Mouse (Mus musculus): ENCODE data around the gene Top3b.
"Not testable (repeated sequence)": the region's sequence is repeated elsewhere in the genome, so short reads cannot be mapped to it uniquely, and the experiment has no call there.

Gene Top3b

DNA sequence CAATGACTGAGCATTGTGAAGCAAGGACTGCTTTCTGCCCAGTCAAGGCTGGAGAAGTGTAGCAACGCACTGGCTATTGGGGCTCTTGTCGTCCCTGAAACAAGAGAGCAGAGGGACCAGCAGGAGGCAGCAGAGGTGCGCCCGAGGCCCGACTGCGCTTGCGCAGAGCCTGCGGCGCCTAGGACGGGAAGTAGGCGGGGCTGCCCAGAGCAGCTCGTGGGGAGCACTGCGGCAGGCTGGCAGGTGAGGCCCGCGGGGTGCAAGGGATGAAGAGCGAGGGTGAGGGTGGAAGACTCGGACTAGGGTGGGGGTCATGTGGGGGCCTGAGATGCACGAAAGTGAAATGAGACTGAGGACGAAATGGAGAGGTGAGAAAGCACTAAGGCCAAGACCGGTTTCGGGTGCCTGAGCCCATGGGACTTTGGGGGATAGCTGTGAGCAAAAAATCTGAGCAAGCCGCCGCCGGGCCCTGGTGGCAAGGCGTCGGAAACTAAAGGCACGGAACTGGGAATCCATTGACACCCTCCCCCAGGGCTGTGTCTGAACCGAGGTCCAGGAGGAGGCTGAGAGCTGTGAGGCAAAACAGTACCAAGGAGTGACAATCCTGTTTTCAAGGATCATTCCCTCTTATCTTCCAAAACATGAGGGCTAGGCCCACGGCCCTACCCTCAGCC is 26.0 kb downstream of the Top3b start, which contains the start of gene Ppm1f:
Ppm1f (plus strand) TSS at position 88 of the 674 bp plus-strand sequence.
- peak; percentile 94 for DNase-seq (ENCODE audit: extremely low spot score)

DNA sequence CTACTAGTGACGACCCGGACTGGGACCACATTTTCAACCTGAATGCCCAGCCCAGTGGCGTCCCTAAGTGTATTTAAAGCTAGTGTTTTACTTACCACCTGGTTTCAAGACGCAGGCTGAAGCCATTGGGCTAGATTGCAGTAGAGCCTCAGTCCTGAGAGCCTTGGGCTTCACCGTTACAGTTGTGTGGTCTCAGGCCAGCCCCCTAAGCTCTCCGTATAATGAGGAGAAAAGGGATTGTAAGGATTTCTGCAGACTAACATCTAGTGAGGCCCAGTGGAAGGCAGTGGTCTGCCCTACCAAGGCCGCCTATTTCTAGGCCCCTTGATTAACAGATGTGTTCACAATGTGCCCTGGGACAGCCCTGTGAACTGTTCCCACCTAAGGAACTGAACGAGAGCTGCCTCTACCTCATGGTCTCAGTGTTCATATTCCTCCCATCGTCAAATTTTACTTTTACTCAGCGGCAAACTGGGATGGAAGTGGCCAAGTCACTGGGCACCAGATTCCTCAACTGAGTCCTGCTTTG is 26.6 kb downstream of the Top3b start:
- DNase-seq (ENCODE audit: extremely low spot score): peak; percentile 8

DNA sequence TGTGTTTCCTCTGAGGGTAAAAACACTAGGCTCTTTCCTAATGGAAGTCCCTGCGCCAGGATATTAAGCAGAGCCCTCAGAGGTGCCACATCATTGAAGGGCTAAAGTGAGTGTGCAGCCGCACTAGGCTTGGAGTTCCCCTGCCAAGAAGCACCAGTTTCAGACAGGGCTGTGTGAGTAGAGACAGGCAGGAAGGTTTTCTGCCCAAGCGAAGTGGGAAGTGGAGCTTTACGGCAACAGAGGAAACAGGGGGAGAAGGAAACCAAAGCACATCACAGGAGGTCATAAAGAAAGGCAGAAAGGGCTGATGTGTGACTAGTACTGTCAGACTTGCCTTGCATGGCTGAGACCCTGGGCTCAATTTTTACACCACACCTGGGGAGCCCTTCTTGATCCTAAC is 31.8 kb downstream of the Top3b start:
- DNase-seq (ENCODE audit: extremely low spot score): no peak

DNA sequence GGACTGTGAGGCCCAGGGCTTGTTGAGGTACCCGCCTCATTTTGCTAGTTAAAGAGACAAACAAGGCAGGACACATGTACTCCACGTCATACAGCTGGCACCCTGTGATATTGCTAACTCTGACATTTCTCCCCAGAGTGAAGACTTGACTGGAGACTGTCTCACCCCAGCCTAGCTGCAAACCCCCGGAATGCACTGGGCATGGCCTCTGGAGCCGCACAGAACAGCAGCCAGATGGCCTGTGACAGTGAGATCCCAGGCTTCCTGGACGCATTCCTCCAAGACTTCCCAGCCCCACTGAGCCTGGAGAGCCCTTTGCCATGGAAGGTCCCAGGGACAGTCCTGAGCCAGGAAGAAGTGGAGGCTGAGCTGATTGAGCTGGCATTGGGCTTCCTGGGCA is 32.7 kb downstream of the Top3b start:
- no peak for DNase-seq (ENCODE audit: extremely low spot score)

DNA sequence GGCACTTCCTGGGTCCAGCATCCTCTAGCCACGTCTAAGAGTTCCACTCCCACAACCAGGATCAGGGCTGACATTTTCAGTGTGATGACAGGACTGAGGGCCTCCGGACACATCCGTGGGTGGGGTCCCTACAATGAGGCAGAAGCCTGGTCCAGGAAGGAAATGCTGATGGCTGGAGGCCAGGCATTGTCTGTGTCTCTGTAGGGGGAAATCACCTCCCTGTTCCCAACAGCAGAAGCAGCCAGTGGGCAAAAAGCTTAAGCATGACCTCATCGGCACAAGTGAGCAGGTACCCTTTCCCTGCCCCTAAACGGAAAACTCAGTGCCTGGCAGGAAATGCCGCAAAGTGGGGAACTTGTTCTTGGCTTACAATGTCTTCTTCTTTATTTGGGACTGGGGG is 37.3 kb downstream of the Top3b start:
- DNase-seq (ENCODE audit: extremely low spot score): no peak

DNA sequence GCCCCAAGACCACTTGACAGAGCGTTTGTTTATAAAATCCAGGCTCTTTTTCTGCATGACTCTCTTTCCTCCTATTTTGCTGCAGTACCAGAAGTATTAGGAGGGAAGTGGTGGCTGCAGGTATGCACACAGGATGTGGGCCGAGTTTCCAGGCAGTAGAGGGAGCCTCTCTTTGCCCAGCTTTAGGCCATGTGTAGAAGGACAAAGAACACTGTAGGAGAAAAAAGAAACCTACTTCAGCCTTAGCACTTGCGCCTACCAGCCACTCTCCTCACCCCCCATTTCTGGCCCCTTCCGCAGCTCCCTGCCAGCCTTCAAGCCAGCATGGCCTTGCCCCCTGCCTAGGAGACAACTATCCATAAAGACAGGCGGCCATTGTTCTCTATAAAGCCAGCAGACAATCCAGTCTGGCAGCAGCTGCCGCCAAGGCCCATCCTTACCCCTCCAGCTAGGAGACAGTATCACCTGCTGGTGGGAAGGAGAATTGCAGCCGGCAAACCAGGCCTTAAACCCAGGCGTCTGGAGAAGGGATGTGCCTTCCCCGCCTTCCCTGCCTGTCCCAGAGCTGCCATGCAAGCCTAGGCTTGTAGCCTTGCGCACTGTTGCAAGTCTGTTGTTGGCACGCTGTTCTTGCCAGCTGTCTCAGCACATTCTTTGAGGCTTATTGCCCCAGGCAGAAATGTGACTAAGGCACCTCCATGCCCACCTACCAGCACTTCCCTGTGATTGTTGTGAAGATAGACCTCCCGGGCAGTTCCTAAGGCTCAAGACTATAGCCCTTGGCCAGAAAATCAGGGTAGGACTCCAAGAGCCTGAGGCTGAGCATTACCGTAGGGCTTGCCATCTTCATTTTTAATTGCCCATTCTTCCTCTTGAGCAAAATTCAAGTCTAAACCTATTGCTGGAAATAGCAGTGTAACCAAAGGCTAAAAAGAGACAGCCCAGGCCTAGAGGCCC is 41.4 kb downstream of the Top3b start:
- DNase-seq (ENCODE audit: extremely low spot score): peak; percentile 83

DNA sequence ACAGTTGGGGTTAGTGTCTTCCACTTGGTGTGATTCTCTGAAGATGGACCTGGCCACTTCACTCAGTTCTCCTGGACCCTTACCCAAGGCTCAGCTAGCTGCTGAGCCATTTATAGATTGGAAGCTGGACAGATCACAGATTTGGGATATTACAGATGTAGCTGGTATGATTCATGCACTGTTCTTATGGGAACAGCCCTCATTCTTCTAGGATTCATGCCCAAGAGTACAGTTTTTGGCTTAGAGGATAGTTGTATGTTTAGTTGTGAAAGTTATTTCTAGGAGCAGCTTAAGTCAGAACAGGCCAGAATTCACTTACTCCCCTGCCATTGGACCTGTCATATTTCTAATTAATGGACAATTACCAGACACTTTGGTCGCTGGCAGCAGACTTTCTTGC is 42.9 kb downstream of the Top3b start:
- no peak for DNase-seq (ENCODE audit: extremely low spot score)

DNA sequence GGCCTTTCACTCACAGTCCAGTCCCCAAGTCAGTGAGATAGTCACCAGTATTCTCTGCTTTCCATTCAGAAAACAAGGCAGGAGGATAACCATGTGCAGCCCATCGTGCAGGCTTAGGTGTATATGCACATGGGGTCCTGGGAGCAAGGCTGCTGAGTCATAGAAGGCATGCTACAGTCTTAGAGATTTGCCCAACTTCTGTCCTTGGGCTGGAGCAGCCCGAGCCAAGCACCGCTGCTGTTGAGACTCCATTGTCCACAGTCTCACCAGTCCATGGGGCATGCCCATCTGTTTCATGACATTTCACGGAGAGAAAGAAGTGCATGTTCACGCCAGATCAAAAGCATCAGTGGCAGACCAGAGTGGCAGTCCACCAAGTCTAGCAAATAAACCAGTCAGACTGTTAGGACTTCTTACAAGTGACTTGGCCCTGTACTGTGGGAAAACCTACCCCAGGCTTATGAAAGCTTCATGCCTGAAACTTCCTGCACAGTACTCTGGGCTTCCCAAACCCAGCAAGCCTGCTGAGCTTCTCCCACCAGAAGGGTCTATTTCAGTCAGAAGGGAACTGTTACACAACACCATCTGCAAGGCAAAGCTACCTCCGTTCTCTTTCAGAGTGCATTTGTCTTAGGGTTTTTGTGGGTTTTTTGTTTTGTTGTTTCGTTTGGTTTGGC is 48.0 kb downstream of the Top3b start:
- no peak for DNase-seq (ENCODE audit: extremely low spot score)

DNA sequence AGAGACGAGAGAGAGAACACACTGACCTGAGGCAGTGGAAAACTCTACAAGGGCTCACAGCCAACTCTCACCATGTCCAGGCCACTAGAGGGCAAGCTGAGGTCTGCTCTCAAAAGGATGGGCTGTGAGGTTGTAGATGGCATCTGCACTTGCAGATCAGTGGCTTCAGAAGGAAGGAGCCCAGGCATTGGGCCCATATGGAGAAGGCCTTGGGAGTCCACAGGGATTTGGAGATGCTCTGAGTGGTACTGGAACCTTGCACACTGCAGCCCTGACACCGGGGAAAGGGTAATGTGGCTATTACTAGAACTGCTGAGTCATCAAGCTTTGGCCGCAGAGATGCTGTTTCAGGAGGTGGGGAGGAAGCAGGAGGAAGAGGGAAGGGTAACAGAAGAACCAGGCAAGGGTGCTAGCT is 50.5 kb downstream of the Top3b start:
- no peak for DNase-seq (ENCODE audit: extremely low spot score)

DNA sequence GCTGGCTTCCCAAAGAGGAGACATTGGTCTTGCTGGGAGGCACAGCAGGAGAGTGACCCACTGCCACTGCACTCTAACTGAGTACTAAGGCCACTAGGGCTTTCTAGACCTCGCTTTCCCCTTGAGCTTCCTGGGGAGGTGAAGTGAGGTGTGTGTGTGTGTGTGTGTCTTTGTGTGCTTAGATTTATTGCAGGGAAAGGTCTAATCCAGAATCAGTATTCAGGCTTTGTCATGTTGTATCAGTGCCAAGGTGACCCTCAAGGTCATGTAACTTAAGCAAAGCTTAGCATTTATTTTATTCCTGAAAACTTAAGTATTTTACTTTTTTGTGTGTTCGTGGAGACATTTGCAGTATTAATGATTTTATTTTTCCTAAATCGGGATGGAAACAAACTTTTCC is 53.9 kb downstream of the Top3b start:
- DNase-seq (ENCODE audit: extremely low spot score): no peak

DNA sequence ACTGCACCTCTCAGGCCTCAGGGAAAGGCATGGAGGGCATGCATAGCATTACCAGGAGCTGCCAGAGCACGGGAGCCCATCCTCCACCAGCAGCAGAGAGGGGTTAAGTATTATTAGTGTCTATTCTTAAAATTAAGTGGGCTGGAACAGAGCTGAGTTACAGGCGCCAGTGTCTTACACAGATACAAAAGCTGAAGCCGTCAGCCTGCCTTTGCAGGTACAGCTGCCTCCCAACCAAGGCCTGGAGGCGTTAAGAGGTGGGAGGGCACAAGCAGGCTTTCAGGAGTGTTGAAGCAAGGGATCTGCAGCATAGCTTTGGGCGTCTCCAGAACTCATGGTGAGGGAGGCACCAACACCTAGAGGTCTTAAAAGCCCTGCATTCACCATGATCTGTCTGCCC is 56.0 kb downstream of the Top3b start:
- DNase-seq (ENCODE audit: extremely low spot score): no peak

DNA sequence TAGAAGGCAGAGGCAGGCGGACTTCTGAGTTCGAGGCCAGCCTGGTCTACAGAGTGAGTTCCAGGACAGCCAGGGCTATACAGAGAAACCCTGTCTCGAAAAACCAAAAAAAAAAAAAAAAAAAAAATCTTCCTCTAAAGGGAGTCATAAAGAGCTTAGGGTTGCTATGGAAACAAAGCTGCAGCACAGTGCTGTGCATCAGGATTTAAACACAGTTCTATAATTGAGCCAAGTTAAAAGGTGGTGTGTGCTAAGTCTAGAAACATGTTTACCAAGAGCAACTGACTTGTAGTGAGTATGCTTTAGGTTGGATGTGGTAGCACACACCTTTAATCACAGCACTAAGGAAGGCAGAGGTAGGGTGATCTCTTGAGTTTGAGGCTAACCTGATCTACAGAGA is 58.4 kb downstream of the Top3b start:
- DNase-seq (ENCODE audit: extremely low spot score): not testable (repeated sequence)

DNA sequence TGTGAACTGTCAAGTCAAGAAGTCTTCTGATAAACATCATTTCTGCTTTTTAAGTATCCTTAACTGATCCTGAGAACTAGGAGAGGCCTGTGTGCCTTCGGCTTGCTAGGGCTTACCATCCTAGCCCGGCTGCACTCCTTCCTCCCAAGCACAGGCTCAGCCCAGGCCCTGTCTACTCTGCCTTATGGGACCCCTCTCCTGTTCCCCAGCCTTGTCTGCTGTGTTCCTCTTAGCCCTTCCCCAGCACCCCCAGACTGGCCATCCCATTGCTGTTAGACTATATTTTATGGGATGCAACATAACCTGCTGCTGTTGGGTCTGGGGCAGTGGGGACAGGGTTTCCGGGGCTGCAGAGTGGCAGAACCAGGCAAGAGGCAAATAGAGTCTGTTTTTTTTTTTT is 59.8 kb downstream of the Top3b start:
- DNase-seq (ENCODE audit: extremely low spot score): no peak

DNA sequence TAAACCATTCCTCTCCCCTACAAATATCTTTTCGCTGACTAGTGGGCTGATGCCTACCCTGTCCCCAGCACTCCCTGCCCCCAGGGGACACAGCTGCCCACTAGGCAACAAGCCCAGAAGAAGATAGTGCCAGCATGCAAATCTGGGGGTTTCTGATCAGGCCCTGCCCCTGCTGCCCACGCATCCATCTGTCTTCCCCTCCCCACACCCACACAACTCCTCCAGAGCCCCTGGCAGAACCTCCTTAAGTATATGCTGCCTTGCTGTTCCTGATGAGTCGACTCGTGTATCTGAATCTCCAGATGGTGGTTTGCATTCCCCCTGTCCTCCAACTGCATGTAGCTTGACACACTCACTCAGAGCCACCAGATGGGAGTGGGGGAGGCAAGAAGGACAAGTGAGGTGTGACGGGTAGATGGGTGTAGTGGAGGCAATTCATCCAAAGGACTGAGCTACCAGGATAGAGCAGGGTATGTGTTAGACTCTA is 60.3 kb downstream of the Top3b start:
- no peak for DNase-seq (ENCODE audit: extremely low spot score)

DNA sequence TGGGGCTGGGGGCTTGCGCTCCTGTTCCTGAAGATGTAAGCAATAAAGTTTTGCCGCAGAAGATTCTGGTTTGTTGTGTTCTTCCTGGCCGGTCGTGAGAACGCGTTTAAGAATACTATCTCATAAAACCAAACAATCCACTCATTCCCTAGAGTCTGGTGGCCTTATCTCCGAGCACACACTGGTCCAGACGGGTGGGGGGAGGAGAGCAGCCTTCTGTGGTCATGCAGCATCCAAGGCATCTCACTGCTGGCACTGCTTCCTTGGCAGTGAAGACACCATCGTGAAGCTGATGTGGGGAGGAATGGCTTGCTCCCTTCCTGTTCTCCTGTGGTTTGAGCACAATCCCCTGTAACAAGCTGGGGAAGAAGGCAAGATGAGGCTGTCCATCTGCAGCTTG is 69.0 kb downstream of the Top3b start:
- no peak for DNase-seq (ENCODE audit: extremely low spot score)

DNA sequence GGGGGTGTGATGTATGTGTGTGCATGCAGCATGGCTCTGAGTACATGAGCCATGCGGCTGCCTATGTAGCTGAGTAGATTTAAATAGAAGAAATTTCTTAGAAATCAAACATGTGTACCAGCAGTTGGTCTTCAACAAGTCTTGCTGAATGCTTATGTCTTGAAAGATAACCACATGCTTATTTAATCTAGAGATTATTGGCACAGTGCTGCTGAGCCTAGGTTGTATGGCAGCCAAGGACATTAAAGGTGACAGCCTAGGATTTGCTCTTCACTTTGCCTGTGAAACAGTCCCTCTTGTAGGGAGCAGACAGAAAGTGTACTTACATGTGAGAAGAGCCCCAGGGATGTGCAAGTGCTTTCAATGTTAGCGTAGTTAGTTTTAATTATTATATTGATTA is 70.5 kb downstream of the Top3b start:
- no peak for DNase-seq (ENCODE audit: extremely low spot score)

Data from embryo, embryonic 9.5 days (tissue).